Mouse (Mus musculus) left cerebral cortex, adult 18-20 months (tissue): ENCODE measurements around the gene Psg26. TPM values are rescaled to one million over a fixed set of nuclear protein-coding genes. Genes with fewer than 3 reads are reported as not detected.
"Not testable (repeated sequence)": the region's sequence is repeated elsewhere in the genome, so short reads cannot be mapped to it uniquely, and the experiment has no call there.

ENCODE experiments used
- DNase-seq, 2 experiments: peaks; one replicate each; pipeline ENCODE4 v3.0.0; 2021 to 2022; ENCODE audit warnings: low spot score in 2 of 2, mixed read lengths in 1 of 2
- long read RNA-seq, 2 experiments: library from polyadenylated mRNA; stranded (forward); transcript quantifications; one replicate each; pipeline ENCODE4 v2.0.0; 2021
- total RNA-seq, 2 experiments: library from RNA; stranded (reverse); gene quantifications; 2 replicates each; pipeline ENCODE4 v1.2.3; 2021

Psg26 gene
- total RNA-seq = not detected
- long read RNA-seq, experiment 1 = 0 reads
- long read RNA-seq, experiment 2 = 0 reads

DNA sequence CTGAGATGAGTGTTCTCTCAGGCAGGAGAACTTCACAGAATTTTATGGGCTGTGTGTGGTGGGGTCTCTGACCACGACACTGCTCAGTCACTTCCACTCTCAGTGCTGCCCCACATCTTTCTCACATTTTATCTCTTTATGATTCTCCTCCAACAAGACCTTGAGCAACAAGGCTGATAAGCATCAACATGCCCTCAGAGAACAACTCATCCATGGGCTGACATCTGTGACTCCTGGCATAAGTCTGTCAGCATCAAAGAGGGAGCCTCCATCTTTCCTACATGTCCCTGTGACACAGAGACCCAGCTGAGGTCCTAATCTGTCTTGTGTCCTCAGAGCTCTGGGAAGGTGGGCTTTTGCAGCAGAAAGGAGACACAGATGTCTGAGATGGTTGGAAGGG, at the start of gene Psg26:
Gene Psg26, minus strand, starts transcription at position 101 of the 400 bp plus-strand sequence.
- DNase-seq = no peak

DNA sequence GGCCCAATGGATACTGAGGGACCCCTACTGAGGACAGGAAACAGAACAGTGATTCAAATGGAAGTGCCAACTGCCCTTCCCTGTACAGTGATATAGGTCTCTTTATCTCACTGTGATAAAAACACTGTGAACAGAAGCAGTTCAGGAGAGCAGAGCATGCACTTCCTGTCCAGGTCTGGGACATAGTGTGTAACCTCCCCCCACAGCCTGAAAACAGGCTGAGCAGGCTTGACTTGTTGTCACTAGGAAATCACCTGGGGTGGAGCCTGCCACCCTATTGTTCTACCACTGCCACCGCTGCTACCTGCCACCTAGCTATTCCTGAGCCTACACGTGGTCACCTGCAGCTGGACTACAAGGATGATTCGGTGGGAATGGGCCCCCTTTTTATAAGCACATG, 49.4 kb upstream of the Psg26 start:
- no peak for DNase-seq

DNA sequence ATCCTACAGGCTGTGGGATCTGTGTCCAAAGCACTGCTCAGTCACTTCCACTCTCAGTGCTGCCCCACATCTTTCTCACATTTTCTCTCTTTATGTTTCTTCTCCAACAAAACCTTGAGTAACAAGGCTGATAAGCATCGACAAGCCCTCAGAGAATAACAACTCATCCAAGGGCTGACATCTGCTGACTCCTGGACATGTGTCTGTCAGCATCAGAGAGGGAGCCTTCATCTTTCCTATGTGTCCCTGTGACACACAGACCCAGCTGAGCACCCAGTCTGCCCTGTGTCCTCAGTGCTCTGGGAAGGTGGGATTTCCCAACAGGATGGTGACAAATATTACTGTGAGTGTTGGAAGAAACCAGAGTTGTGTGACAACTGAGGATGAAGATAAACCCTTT, 48.2 kb upstream of the Psg26 start, which contains the start of gene Psg25:
Gene Psg25, minus strand, starts transcription at position 101 of the 400 bp plus-strand sequence.
- DNase-seq = no peak

DNA sequence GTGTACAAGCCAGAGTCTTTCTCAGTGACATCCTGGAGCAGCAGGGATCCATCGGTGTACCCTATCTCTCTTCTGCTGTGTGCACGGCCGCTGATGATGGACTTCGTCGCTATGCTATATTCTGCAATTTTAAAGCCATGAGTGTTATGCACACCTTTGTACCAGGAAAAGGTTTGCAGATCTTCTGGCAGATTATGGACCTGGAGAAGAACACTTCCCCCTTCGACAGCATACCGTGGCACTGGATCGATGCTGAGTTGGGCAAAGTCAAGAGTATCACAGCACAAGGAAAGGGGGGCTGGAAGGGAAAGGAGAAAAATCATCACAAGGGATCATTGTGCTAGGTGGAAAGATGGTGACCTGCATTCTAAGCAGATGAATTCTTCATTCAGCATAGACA, 40.7 kb upstream of the Psg26 start:
- DNase-seq = no peak

DNA sequence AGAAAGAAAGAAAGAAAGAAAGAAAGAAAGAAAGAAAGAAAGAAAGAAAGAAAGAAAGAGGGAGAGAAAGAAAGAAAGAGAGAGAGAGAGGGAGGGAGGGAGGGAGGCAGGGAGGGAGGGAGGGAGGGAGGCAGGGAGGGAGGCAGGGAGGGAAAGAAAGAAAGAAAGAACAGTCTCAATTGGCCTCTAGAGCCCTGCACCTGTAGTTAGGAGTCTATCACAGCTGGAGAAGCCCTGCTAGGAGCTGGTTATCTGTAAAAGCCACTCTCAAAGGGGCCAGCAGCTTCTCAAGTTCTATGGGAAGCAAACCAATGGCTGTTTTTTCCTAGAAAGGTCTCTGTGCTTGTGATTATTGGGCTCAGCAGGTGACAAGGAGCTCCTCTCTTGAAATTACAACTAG, 28.9 kb upstream of the Psg26 start:
- DNase-seq = not testable (repeated sequence)

DNA sequence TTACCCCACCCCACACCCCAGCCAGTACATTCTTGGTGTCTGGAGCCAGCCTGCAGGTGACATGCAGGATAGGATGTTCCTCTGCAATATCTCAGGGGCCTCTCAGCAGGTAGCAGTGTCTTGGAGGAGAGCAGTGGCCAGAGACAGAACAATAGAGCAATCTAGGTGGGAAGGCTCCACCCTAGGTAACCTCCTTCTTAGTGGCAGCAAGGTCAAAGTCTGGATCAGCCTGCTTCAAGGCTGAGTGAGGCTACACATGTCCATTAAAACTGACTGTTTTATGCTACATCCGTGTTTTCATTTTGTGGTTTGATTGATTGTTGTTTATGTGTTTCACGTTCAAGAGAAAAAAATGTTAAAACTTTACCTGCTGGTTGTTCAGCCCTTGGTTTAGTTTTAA, 28.4 kb upstream of the Psg26 start:
- DNase-seq = not testable (repeated sequence)

DNA sequence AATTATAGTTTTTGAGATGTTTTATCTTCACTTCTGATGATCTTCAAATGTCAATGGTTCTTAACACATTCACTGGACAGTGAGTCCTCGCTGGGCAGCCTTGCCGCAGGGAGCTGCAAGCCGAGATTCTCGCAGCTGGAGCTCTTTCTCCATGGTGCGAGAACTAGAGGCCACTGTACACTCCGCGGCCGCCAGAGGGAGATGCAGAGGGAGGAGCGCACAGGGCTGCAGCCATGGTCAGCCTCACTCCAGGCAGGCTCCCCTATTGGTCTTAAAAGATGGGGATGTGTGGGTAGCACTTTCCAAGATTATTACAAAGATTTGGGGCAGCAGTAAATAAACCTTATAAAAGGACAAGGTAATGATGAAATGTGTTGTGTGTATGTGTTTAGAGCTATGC, 27.5 kb upstream of the Psg26 start:
- DNase-seq = peak; percentile 2 to 3

DNA sequence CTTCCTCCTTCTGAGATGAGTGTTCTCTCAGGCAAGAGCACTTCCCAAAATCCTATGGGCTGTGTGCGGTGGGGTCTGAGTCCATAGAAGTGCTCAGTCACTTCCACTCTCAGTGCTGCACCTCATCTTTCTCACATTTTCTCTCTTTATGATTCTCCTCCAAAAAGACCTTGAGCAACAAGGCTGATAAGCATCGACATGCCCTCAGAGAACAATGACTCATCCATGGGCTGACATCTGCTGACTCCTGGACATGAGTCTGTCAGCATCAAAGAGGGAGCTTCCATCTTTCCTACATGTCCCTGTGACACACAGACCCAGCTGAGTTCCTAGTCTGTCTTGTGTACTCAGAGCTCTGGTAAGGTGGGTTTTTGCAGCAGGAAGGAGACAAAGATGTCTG, 52.0 kb downstream of the Psg26 start, which contains the start of gene Psg28:
Gene Psg28, minus strand, starts transcription at position 101 of the 400 bp plus-strand sequence.
- DNase-seq = not testable (repeated sequence)

Other genes with a start within 250 kb of the Psg26 start
- not detected for gene Mill1, start 238.8 kb downstream of the Psg26 start, total RNA-seq
- gene Psg18, start 129.2 kb downstream of the Psg26 start, total RNA-seq = not detected
- not detected for gene Psg28, start 52.1 kb downstream of the Psg26 start, total RNA-seq
- gene Psg25, start 48.1 kb upstream of the Psg26 start, total RNA-seq = not detected
- not detected for gene Psg27, start 83.1 kb upstream of the Psg26 start, total RNA-seq
- gene Psg23, start 132.3 kb upstream of the Psg26 start, total RNA-seq = not detected
- not detected for gene Psg21, start 172.5 kb upstream of the Psg26 start, total RNA-seq
- not detected for gene Psg20, start 202.0 kb upstream of the Psg26 start, total RNA-seq
- gene Psg22, start 233.9 kb upstream of the Psg26 start, total RNA-seq = not detected